Mouse (Mus musculus): ENCODE measurements around the gene Itgb4.

DNA sequence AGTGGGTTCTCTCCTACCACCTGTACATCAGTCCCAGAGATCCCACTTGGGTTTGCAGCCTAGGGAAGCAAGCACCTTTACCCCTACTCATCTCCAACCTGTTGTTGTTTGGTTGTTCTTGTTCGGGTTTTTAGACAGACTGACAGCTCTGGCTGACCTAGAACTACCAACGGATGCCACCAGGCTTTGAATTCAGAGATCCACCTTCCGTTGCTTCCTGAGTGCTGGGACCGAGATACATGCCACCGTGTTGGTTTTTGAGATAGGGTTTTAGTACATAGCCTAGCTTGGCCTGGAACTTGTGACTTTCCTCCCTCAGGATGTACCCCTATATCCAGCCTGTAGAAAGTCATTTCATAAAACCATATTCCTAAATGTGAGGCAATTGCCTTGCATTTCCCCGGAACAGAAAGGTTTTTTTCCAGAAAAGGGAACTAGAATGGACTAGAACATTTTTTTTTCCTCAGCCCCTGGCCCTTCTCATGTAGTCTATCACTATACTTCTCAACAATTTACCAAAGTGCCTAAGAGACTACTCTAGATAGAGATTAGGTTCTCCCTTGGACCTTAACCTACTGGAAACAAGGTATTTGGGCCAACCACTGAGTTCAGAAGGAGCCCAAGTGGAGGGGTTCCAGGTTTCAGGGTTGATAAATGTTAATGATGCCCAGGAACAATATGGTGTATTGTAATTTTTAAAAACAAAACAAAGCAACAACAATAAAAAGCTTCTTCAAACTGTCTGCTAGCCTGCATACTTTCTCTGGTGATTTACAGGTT, 54.8 kb downstream of the Itgb4 start:
- TF ChIP-seq POLR2A (IDR thresholded peaks at IDR 0.05; ENCODE audit: borderline replicate concordance, extremely low read depth, insufficient read depth, insufficient read length, poor library complexity, severe bottlenecking) (no peak), CTCF (IDR thresholded peaks at IDR 0.05; ENCODE audit: borderline replicate concordance, extremely low read depth, insufficient read depth, insufficient read length) (no peak)
